Mouse (Mus musculus): ENCODE data around the gene Pomgnt1. TPM values are rescaled to one million over a fixed set of nuclear protein-coding genes. Genes with fewer than 3 reads are reported as not detected.

The Pomgnt1 gene
- 22.9 TPM for polyA plus RNA-seq (2017; shearing (Covaris generic))

DNA sequence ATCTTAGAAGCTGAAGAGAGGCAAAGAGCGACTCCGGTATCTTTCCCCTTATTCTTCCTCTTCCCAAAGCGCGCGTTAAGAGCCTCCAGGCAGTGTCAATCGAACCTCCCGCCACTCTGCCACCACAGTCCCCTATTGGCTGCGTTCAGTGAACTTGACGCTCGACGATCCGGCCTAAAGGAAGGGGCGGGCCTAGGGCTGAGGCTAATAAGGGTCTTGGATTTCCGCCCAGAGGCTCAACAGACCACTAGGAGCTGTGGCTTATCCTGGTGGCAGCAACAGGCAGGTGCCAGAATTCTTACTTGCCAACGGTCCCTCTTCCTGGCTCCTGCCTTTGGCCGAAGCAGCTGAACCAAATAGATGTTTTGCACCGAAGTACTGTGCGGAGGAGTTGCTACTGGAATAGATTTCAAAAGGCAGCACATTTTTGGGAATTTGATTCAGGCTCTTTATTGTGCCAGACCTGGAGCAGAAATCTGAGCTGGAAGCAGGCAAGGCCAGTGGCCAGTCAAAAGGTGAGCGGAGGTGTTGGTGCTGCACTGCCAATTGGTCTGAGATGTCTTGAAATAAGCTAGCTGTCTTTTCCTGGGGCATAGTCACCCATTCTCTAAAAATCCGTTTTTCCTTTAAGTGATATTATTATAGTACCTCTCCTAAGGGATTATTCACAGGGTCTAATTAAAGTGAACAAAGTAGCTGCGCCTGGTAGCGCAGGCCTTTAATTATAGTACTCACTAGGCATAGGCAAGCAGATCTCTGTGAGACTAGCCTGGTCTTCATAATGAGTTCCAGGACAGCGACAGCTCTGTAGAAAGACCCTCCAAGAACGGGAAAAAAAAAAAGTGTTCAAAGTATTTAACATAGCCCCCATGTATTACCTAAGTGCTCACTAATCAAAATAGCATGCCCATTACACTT lies at the start of gene Pomgnt1, which contains the start of gene Rad54l:
Pomgnt1 (plus strand) TSS at position 239 of the 918 bp plus-strand sequence.
Rad54l (minus strand) TSS at position 89 of the 918 bp plus-strand sequence.

DNA sequence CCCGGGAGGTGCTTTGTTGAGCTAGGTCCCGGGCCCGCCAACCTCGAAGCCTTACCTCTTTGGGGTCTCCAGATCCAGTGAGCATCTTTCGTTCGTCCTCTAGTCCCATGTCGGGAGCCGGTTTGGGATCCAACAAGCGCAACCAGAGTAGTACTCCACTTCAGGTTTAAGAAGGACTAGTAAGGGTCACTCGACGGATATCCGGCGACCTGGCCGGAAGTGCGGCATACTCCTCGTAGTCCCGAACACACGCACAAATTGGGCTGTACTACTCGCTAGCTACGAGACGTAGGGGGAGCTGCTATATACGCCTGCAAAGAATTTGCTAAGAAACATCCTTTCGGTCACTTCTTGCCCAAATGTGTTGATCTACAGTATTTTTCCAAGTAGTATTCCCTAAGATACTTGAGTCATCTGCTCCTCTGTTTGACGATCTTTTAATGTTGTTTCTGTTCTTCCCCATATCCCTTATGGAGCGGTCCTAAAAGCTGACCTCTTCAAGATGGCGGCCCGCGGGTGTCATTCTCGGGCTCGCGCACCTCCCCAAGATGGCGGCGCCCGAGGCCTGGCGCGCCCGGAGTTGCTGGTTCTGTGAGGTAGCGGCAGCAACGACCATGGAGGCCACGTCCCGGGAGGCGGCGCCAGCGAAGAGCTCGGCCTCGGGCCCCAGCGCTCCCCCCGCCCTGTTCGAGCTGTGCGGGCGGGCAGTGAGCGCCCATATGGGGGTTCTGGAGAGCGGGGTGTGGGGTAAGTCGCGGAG lies 48.6 kb upstream of the Pomgnt1 start, which contains the start of the genes Uqcrh and Lrrc41:
Uqcrh (minus strand) TSS at position 211 of the 760 bp plus-strand sequence.
Lrrc41 (plus strand) TSS at position 409 of the 760 bp plus-strand sequence.

DNA sequence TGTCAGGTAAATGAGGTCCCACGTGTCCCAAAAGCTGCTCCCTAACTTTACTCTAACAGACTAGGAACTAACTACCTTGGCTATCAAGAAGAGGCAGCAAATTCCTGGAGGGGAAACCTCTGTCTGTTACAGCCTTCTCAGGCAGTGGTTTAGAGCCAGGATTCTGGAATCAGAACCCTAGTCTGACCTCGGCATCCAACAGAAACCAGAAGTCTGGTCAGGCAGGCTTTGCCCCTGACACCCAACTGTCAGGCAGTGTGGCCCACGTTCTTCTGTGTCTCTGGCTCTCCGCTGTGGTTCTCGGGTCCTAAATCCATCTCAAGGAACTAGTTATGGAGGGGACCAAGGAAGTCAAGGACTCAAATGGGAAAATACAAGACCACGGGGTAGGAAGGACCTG lies 27.6 kb downstream of the Pomgnt1 start, which contains the start of gene Lurap1:
Lurap1 (minus strand) TSS at position 101 of the 400 bp plus-strand sequence.

DNA sequence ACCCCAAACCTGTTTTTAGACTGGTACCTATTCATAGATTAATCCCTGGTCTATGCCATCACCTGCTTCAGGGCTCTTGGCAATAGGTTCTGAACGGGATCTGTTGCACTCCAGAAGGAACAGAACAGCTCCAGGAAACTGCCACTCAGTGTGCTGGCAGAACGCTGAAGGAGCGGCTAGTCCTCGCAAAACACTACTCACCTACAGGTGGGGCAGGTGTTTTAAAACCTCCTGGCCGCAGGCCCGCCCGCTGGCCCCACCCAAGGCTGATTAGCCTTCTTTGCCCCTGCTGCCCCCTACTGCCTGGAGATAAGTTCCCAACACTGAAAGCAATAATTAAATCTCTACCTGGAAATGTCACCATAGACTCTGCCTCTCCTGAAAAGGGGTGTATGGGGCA lies 43.8 kb downstream of the Pomgnt1 start, which contains the start of gene Tspan1:
Tspan1 (minus strand) TSS at position 198 of the 400 bp plus-strand sequence.

DNA sequence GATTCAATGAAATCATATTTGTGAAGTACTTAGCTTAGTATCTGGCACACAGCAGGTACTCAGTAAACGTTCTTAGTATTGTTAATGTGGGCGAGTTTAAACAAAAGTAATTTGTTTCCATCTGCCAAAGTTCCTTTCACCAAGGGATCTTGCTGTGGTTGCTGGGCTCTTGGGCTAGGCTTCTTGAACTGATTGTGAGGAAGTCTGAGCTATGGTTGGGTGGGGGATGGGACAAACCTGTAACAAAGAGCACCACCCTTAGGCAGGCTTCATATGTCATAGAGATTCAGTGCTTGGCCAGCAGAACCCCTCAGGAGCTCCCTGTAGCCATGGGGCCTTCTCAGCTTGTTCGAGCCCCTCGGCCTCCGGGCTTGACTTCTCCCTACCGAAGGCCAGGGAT lies 49.4 kb downstream of the Pomgnt1 start, which contains the start of the genes 1700042G07Rik and Gm49337:
1700042G07Rik (plus strand) TSS at position 301 of the 400 bp plus-strand sequence.
Gm49337 (plus strand) TSS at position 313 of the 400 bp plus-strand sequence.

Other genes starting within 250 kb of the Pomgnt1 start
- 0.17 TPM for gene Kncn, start 239.4 kb upstream of the Pomgnt1 start, polyA plus RNA-seq (2017; shearing (Covaris generic))
- gene 6430628N08Rik, start 233.2 kb upstream of the Pomgnt1 start, polyA plus RNA-seq (2017; shearing (Covaris generic)), result not detected
- not detected for gene Dmbx1, start 183.9 kb upstream of the Pomgnt1 start, polyA plus RNA-seq (2017; shearing (Covaris generic))
- 192 TPM for gene Faah, start 105.9 kb upstream of the Pomgnt1 start, polyA plus RNA-seq (2017; shearing (Covaris generic))
- 53.4 TPM for gene Nsun4, start 70.0 kb upstream of the Pomgnt1 start, polyA plus RNA-seq (2017; shearing (Covaris generic))
- gene Uqcrh, start 48.8 kb upstream of the Pomgnt1 start, polyA plus RNA-seq (2017; shearing (Covaris generic)), result 472 TPM
- 42.7 TPM for gene Lrrc41, start 48.6 kb upstream of the Pomgnt1 start, polyA plus RNA-seq (2017; shearing (Covaris generic))
- 0.97 TPM for gene Rad54l, start 150 bp upstream of the Pomgnt1 start, polyA plus RNA-seq (2017; shearing (Covaris generic))
- gene Lurap1, start 27.5 kb downstream of the Pomgnt1 start, polyA plus RNA-seq (2017; shearing (Covaris generic)), result not detected
- gene Tspan1, start 43.8 kb downstream of the Pomgnt1 start, polyA plus RNA-seq (2017; shearing (Covaris generic)), result not detected
- gene 1700042G07Rik, start 49.5 kb downstream of the Pomgnt1 start, polyA plus RNA-seq (2017; shearing (Covaris generic)), result not detected
- not detected for gene Gm49337, start 49.5 kb downstream of the Pomgnt1 start, polyA plus RNA-seq (2017; shearing (Covaris generic))
- 2.9 TPM for gene Pik3r3, start 97.8 kb downstream of the Pomgnt1 start, polyA plus RNA-seq (2017; shearing (Covaris generic))

Data from naive thymus-derived CD4-positive, alpha-beta T cell, adult 5 months (primary cell).